Mouse (Mus musculus) small intestine, adult 2 months (tissue): Measurements from ENCODE around the gene Cadps. TPM values are rescaled to one million over a fixed set of nuclear protein-coding genes. Genes with fewer than 3 reads are reported as not detected.

ENCODE experiments used
- H3K27ac ChIP-seq: fragments of 200-500 bp; 2 replicates; pipeline ENCODE4 v1.5.1; 2012; ENCODE audit warnings: low read depth, low read length, control low read depth, inconsistent platforms; ENCODE audit not compliant: insufficient read depth
- H3K27me3 ChIP-seq: fragments of 200-500 bp; 2 replicates; pipeline ENCODE4 v1.6.1; 2012; ENCODE audit warnings: mild to moderate bottlenecking, moderate library complexity, low read length, inconsistent platforms; ENCODE audit not compliant: control insufficient read depth, insufficient read depth
- H3K36me3 ChIP-seq: fragments of 200-500 bp; 2 replicates; pipeline ENCODE4 v1.6.1; 2012; ENCODE audit warnings: mild to moderate bottlenecking, low read length, control low read depth, inconsistent platforms; ENCODE audit not compliant: control insufficient read depth, insufficient read depth
- H3K4me1 ChIP-seq: fragments of 200-500 bp; 2 replicates; pipeline ENCODE4 v1.6.1; 2012; ENCODE audit warnings: low read length, inconsistent platforms, mixed read lengths; ENCODE audit not compliant: control insufficient read depth, insufficient read depth, insufficient read length
- H3K4me3 ChIP-seq: fragments of 200-500 bp; 2 replicates; pipeline ENCODE4 v1.5.1; 2012; ENCODE audit warnings: low read depth, mild to moderate bottlenecking, control low read depth, inconsistent platforms, low read length, moderate library complexity
- CTCF ChIP-seq: fragments of 200-500 bp; IDR thresholded peaks from 2 replicates; pipeline ENCODE4 v1.5.1; 2012; ENCODE audit warnings: low read depth, mild to moderate bottlenecking, control low read depth, inconsistent platforms, low read length, moderate library complexity, mixed read lengths; ENCODE audit not compliant: insufficient replicate concordance, insufficient read length; ENCODE audit errors: extremely low read depth
- POLR2A ChIP-seq: fragments of 200-500 bp; IDR thresholded peaks from 2 replicates; pipeline ENCODE4 v1.6.1; 2012; ENCODE audit warnings: low read depth, mild to moderate bottlenecking, control low read depth, inconsistent platforms, low read length, moderate library complexity
- WGBS: fragments of 180-500 bp; shearing (Covaris S2); methylation state at CpG from one replicate; pipeline ENCODE4 v1.1.7; 2018; 5-methylcytosine and 5-hydroxymethylcytosine counted together
- polyA plus RNA-seq: library from polyadenylated mRNA; depleted of rRNA; stranded (reverse); fragments of >200 nt; gene quantifications from 2 replicates; pipeline ENCODE4 v1.2.3, GENCODE M21; 2012

Cadps gene
- polyA plus RNA-seq, 1 experiment = 0.41 TPM

DNA sequence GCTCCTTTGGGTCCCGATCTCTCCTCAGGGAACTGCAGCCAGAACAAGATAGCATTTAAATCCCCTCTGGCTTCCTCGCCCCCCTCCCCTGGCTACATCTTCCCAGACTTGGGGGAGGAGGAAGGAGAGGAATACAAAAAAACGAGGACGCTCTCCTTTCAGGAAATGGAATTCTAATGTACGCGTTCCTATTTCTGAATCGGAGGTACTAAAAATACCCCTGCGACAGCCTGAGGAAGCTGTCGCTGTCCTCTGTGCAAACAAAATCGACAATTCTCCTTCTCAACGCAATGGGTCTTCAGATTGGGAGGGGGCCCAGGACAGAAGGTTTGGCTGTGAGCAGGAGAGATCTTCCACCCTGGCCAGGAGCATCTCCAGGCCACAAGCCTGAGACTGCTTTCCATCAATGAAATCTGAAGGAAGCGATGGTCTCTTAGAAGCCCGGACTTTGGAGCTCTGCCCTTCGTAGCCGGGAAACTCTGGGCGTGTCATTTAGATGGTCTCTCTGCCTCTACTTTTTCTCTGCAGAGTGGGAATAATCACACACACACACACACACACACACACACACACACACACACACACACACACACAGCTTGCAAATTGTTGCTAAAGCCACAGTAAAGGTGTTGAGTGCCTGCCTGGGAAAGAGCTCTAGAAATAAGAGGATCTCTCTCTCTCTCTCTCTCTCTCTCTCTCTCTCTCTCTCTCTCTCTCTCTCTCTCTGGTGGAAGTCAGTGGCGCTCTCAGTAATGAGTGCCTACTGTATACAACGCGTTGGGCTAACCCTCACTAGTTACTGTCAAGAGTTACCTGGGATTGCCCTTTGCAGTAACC lies 482.4 kb downstream of the Cadps start:
- Histone ChIP-seq H3K27ac (no peak overlapping the region), H3K4me1 (0 out of 2 replicates have a peak, but pooled peaks cover 2% of the 10 kb centered on the region), H3K4me3 (no peak overlapping the region), H3K27me3 (peaks cover 60% of the 10 kb centered on the region), H3K36me3 (no peaks in the 10 kb centered on the region)
- 2% methylated on average over 19 of the region's 19 CpGs for WGBS
- TF ChIP-seq POLR2A (no peak), CTCF (no peak)

DNA sequence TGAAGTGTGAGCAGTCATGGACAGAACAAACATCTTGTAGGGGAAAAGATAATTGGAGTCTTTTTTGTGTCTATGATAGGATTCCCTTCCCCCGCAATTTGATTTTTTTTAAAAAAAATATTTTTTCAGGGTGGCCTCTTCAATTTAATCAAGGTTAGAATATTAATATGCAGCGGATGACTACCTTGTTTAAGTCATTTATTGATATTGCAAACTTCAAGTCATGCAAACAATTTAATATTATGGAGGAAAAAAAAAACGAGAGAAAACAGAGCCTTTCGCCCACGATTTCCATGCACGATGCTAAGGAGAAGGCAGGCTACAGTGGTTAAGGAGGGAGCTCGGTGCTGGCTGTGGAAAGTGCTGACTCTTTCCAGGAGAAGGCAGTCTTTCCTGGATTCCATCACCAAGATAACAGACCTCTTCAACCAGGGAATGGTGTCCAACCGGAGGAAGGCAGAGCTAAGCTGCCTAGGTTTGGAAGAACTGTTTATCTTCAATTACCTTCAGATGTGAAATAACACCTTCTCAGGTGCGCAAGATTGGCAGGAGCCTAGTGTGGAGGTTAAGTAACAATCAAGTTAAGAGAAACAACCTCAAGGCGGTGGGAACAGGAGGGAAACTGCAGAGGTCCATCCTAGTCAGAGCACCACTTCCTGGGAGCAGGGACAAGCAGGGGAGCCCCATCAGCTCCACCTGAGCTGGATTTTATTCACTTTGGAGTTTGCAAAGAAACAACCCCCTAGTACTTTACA lies 483.9 kb downstream of the Cadps start:
- Histone ChIP-seq H3K4me1 (0 out of 2 replicates have a peak, but pooled peaks cover 2% of the 10 kb centered on the region), H3K27me3 (peaks cover 46% of the 10 kb centered on the region), H3K27ac (no peak overlapping the region), H3K36me3 (no peaks in the 10 kb centered on the region), H3K4me3 (no peak overlapping the region)
- no peak for TF ChIP-seq POLR2A
- TF ChIP-seq CTCF = no peak
- 7% methylated on average over 10 of the region's 10 CpGs for WGBS

DNA sequence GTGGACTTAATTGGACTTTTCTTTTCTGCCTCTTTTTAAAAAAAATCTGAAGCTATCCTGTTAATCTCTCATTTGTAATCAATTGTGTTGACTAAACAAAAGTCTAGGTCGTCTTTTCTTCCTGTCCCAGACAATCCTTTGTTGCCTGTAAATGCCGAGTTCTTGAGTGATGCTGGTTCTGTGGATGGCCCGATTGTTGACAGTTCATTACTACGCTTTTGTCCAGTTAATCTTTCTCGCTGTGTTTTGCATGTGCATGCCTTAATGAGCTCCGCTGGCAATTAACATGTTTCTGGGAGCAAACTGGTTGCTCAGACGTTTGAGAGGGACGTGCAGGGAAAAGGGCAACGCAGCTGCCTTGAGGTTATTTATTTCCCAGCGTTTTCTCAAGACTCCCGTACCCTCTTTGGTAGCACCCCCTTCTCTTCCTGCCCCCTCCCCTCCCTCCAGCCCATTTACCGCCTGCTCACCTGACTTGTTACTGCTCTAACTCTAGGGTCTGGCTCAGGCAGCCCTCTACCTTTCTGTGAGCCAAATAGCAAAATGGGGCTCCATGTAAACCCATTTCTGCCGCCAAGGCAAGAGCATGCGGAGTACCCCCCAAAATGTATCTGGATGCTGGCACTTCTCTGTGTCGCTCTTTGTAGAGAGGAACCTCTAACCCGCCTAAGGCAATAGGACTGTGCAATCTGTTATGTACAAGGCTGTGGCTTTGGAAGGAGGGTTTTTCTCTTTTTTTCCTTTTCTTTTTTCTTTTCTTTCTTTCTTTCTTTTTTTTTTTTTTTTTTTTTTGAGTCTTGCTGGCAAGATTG lies 484.7 kb downstream of the Cadps start:
- 10% methylated on average over 16 of the region's 16 CpGs for WGBS
- TF ChIP-seq POLR2A (no peak), CTCF (no peak)
- H3K27me3 ChIP-seq = peaks cover 38% of the 10 kb centered on the region

DNA sequence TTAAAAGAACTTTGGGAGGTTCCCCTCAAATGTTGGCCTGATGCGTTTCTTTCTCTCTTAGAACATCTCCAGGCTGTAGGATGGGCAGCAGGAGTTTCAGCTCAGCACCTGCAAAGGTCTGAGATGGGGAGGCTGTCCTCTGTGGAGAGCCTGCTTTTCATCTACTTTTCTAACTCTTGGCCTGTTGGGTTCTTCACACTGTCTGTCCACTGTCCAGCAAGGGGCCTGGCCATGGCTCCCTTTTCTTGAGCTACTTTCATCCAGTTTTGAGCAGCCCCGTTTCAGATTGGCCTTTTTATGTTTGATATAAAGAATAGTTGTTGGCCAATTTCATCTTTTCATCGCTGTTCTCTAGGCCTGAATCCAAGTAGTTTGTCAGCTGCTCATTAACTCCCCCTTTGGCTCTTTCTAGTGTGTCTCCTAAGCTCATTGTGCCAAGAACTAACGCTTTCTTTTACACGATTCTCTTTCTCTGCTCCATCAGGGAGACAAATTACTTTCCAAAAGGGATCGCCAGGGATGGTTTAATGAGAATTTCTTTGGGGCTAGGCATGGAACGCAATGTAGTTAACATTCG lies 485.4 kb downstream of the Cadps start:
- Histone ChIP-seq H3K27ac (no peak overlapping the region), H3K4me1 (0 out of 2 replicates have a peak, but pooled peaks cover 2% of the 10 kb centered on the region), H3K36me3 (no peaks in the 10 kb centered on the region), H3K27me3 (peaks cover 37% of the 10 kb centered on the region), H3K4me3 (no peak overlapping the region)
- 16% methylated on average over 8 of the region's 8 CpGs for WGBS
- TF ChIP-seq CTCF (no peak), POLR2A (no peak)

More for the DNA sequence above, 484.7 kb downstream of the Cadps start:
- no peak overlapping the region for H3K4me3 ChIP-seq
- H3K27ac ChIP-seq = no peak overlapping the region
- H3K4me1 ChIP-seq = 0 out of 2 replicates have a peak, but pooled peaks cover 2% of the 10 kb centered on the region
- H3K36me3 ChIP-seq = no peaks in the 10 kb centered on the region

- no peak for TF ChIP-seq CTCF
- TF ChIP-seq POLR2A = no peak
- Histone ChIP-seq H3K36me3 (no peaks in the 10 kb centered on the region), H3K4me3 (no peak overlapping the region), H3K27ac (no peak overlapping the region), H3K27me3 (peaks cover 15% of the 10 kb centered on the region; the same call in 1 of the 2 replicates), H3K4me1 (no peaks in the 10 kb centered on the region)
- 43% methylated on average over 7 of the region's 7 CpGs for WGBS
Observed at GRCm38 (mm10) chr14:12334925-12335324, 488.0 kb downstream of the Cadps start.

- TF ChIP-seq POLR2A = no peak
- no peak for TF ChIP-seq CTCF
- 59% methylated on average over 7 of the region's 7 CpGs for WGBS
Observed at GRCm38 (mm10) chr14:12333622-12334021, 489.3 kb downstream of the Cadps start.

More at GRCm38 (mm10) chr14:12333622-12334021, 489.3 kb downstream of the Cadps start:
- no peaks in the 10 kb centered on the region for H3K4me1 ChIP-seq
- H3K27me3 ChIP-seq = peaks cover 9% of the 10 kb centered on the region; the same call in 1 of the 2 replicates
- H3K27ac ChIP-seq = no peak overlapping the region
- no peak overlapping the region for H3K4me3 ChIP-seq
- no peaks in the 10 kb centered on the region for H3K36me3 ChIP-seq
